Comparison of ENCODE assay signal across 9 mouse cellular contexts in genomic region chrX:102059437-102059836, GRCm38 (mm10). TPM values are rescaled to one million over a fixed set of nuclear protein-coding genes. Genes with fewer than 3 reads are reported as not detected.
A peak's percentile ranks its signal among the peaks of the same experiment; 100 is the strongest.
DNase-seq lines count a peak whose midpoint lies in the region; ATAC-seq and TF ChIP-seq lines count a peak whose summit lies in the region.
"Had no signal": no experiment of that assay in that cellular context is flagged by ENCODE, and none has a peak within 500 bp of the region (broad histone marks: within the 10 kb centered on the region; RNA-seq: fewer than 3 reads in every experiment).

No protein-coding gene starts in this region.

- ATAC-seq in embryonic facial prominence, embryonic 11.5 days (replicated peaks; ENCODE audit: insufficient number of reproducible peaks, low FRiP score, low TSS enrichment, low read depth) = no peak
- ATAC-seq in liver, embryonic 14.5 days (ENCODE audit: insufficient read depth) = peak; percentile 89

- H3K27ac ChIP-seq in embryonic facial prominence, embryonic 11.5 days (replicated peaks; ENCODE audit: low read depth, low read length) = no peak overlapping the region
- H3K27ac ChIP-seq in embryonic facial prominence, embryonic 10.5 days (replicated peaks) = no peak overlapping the region
- H3K27ac ChIP-seq in thymus, adult 2 months (ENCODE audit: control insufficient read depth, insufficient read depth, low read length) = no peak overlapping the region
- H3K27ac ChIP-seq in liver, embryonic 14.5 days = no peak overlapping the region
- H3K27ac ChIP-seq: heart, embryonic 13.5 days had no signal

- H3K4me2 ChIP-seq in embryonic facial prominence, embryonic 11.5 days (ENCODE audit: low read depth, low read length) = no peak overlapping the region
- no peak overlapping the region for H3K4me2 ChIP-seq in liver, embryonic 14.5 days (ENCODE audit: low read depth)
- H3K4me2 ChIP-seq: heart, embryonic 13.5 days had no signal

- TF ChIP-seq CTCF in thymus, adult 2 months (IDR thresholded peaks at IDR 0.05; ENCODE audit: borderline replicate concordance, control insufficient read depth, extremely low read depth, insufficient read depth, low read length, poor library complexity) = no peak
- TF ChIP-seq CTCF in liver, embryonic 14.5 days (IDR thresholded peaks at IDR 0.05; ENCODE audit: low read depth) = peak; percentile 76

- no peak overlapping the region for H3K4me3 ChIP-seq in embryonic facial prominence, embryonic 11.5 days (ENCODE audit: low read depth, low read length)
- H3K4me3 ChIP-seq in embryonic facial prominence, embryonic 10.5 days = no peak overlapping the region
- H3K4me3 ChIP-seq in thymus, adult 2 months (ENCODE audit: control insufficient read depth, insufficient read depth, low read length) = no peak overlapping the region
- H3K4me3 ChIP-seq in liver, embryonic 14.5 days (ENCODE audit: insufficient read depth in 1 of 2, low read depth in 2 of 2, low read length in 2 of 2) = no peak overlapping the region
- H3K4me3 ChIP-seq: heart, embryonic 13.5 days had no signal

- DNase-seq in embryonic facial prominence, embryonic 11.5 days (ENCODE audit: low spot score) = peak; percentile 42
- no peak for DNase-seq in embryonic facial prominence, embryonic 10.5 days (ENCODE audit: low spot score)
- DNase-seq in thymus, adult 2 months = peak; percentile 30
- no peak for DNase-seq in thymus, adult 18-20 months
- DNase-seq in liver, embryonic 14.5 days (ENCODE audit: low read depth in 3 of 3, low spot score in 3 of 3) = peak; percentile 31 to 47 (median 33)
- DNase-seq in thymus, postnatal 4 days = peak; percentile 60
- no peak for DNase-seq in left cerebral cortex, adult 18-20 months (ENCODE audit: low spot score in 2 of 2)
- no peak for DNase-seq in right cerebral cortex, postnatal 14 days

- no peaks in the 10 kb centered on the region for H3K36me3 ChIP-seq in embryonic facial prominence, embryonic 11.5 days (replicated peaks; ENCODE audit: control insufficient read depth, insufficient read depth, low read depth, low read length)
- H3K36me3 ChIP-seq in embryonic facial prominence, embryonic 10.5 days (replicated peaks) = no peaks in the 10 kb centered on the region
- no peaks in the 10 kb centered on the region for H3K36me3 ChIP-seq in thymus, adult 2 months (ENCODE audit: control insufficient read depth, insufficient read depth, low read length)
- H3K36me3 ChIP-seq in liver, embryonic 14.5 days (replicated peaks; ENCODE audit: control insufficient read depth, insufficient read depth, low read depth) = no peaks in the 10 kb centered on the region
- H3K36me3 ChIP-seq: heart, embryonic 13.5 days had no signal

- 71% methylated on average over 9 of the region's 9 CpGs for WGBS in embryonic facial prominence, embryonic 11.5 days
- WGBS in embryonic facial prominence, embryonic 10.5 days = 66% methylated on average over 9 of the region's 9 CpGs
- WGBS in thymus, adult 2 months = 62% methylated on average over 9 of the region's 9 CpGs
- 42% methylated on average over 9 of the region's 9 CpGs for WGBS in liver, embryonic 14.5 days (ENCODE audit: insufficient replicate concordance)

- H3K27me3 ChIP-seq in embryonic facial prominence, embryonic 11.5 days (ENCODE audit: control insufficient read depth, insufficient read depth, low read length) = no peaks in the 10 kb centered on the region
- H3K27me3 ChIP-seq in embryonic facial prominence, embryonic 10.5 days (replicated peaks; ENCODE audit: low read depth, poor library complexity, severe bottlenecking) = peaks cover 59% of the 10 kb centered on the region
- H3K27me3 ChIP-seq in thymus, adult 2 months (ENCODE audit: control insufficient read depth, insufficient read depth, low read length) = no peaks in the 10 kb centered on the region
- no peaks in the 10 kb centered on the region for H3K27me3 ChIP-seq in liver, embryonic 14.5 days (ENCODE audit: control insufficient read depth, insufficient read depth, low read length)
- H3K27me3 ChIP-seq: heart, embryonic 13.5 days had no signal

- H3K9ac ChIP-seq in embryonic facial prominence, embryonic 11.5 days (replicated peaks; ENCODE audit: low read length) = no peak overlapping the region
- H3K9ac ChIP-seq in liver, embryonic 14.5 days (replicated peaks) = no peak overlapping the region
- H3K9ac ChIP-seq: heart, embryonic 13.5 days had no signal

- TF ChIP-seq POLR2A in thymus, adult 2 months (IDR thresholded peaks at IDR 0.05; ENCODE audit: control insufficient read depth, extremely low read depth, insufficient read depth, low read length, poor library complexity) = no peak

- no peaks in the 10 kb centered on the region for H3K4me1 ChIP-seq in embryonic facial prominence, embryonic 11.5 days (ENCODE audit: control insufficient read depth, insufficient read depth, low read length)
- H3K4me1 ChIP-seq in embryonic facial prominence, embryonic 10.5 days = peaks cover 20% of the 10 kb centered on the region
- no peaks in the 10 kb centered on the region; the same call in 1 of the 2 replicates for H3K4me1 ChIP-seq in thymus, adult 2 months (replicated peaks; ENCODE audit: control insufficient read depth, insufficient read depth, low read length)
- peaks cover 0 to 6% of the 10 kb centered on the region in 2 experiments; a peak in 2 of 4 replicates for H3K4me1 ChIP-seq in liver, embryonic 14.5 days (replicated peaks; ENCODE audit: control insufficient read depth in 2 of 2, insufficient read depth in 2 of 2, low read length in 1 of 2)

- TF ChIP-seq EP300 in liver, embryonic 14.5 days (IDR thresholded peaks at IDR 0.05; ENCODE audit: low read depth) = peak; percentile 43

- H3K9me3 ChIP-seq in embryonic facial prominence, embryonic 11.5 days (replicated peaks; ENCODE audit: control insufficient read depth, low read length) = no peaks in the 10 kb centered on the region
- no peaks in the 10 kb centered on the region for H3K9me3 ChIP-seq in embryonic facial prominence, embryonic 10.5 days
- no peaks in the 10 kb centered on the region for H3K9me3 ChIP-seq in liver, embryonic 14.5 days (ENCODE audit: control insufficient read depth, low read length)
- H3K9me3 ChIP-seq: heart, embryonic 13.5 days had no signal

RNA-seq across cellular contexts. Expression of gene Rtl5, which starts 11.7 kb away (rescaled TPM):
- polyA plus RNA-seq in embryonic facial prominence, embryonic 11.5 days (2014; fragmentation: Nextera tagmentation; extraction: Ambion mirVana) = 2.2 TPM in 2 replicates
- polyA plus RNA-seq in embryonic facial prominence, embryonic 10.5 days (2016; fragmentation: Nextera tagmentation; extraction: Ambion mirVana) = 1.9 and 3.1 TPM in 2 replicates
- 2.7 and 4.0 TPM in 2 replicates for polyA plus RNA-seq in thymus, adult 2 months (2012; rRNA removed)
- polyA plus RNA-seq in liver, embryonic 14.5 days (2012; rRNA removed) = 1.1 and 1.3 TPM in 2 replicates
- 0.04 and 0.15 TPM in 2 replicates for polyA plus RNA-seq in liver, embryonic 14.5 days (2014; fragmentation: Nextera tagmentation; extraction: Ambion mirVana)
- total RNA-seq in left cerebral cortex, adult 18-20 months (2021) = 10 to 100 TPM; 22.6 to 23.1 TPM

RNA-seq across cellular contexts. Expression of gene Pin4, which starts 59.8 kb away (rescaled TPM):
- polyA plus RNA-seq in embryonic facial prominence, embryonic 11.5 days (2014; fragmentation: Nextera tagmentation; extraction: Ambion mirVana) = 67.3 and 70.8 TPM in 2 replicates
- 86.5 and 92.1 TPM in 2 replicates for polyA plus RNA-seq in embryonic facial prominence, embryonic 10.5 days (2016; fragmentation: Nextera tagmentation; extraction: Ambion mirVana)
- polyA plus RNA-seq in thymus, adult 2 months (2012; rRNA removed) = 1.6 and 2.1 TPM in 2 replicates
- polyA plus RNA-seq in liver, embryonic 14.5 days (2012; rRNA removed) = 21.4 and 45.2 TPM in 2 replicates
- 59.5 and 69.3 TPM in 2 replicates for polyA plus RNA-seq in liver, embryonic 14.5 days (2014; fragmentation: Nextera tagmentation; extraction: Ambion mirVana)
- total RNA-seq in left cerebral cortex, adult 18-20 months (2021) = 10 to 100 TPM; 20.3 to 33.4 TPM

Comparison
In these comparisons a context has a peak if more than half of its experiments do, and no peak if none do; other contexts are left out.
1. DNase-seq: peak in embryonic facial prominence, embryonic 11.5 days (single experiment), thymus, adult 2 months (single experiment), liver, embryonic 14.5 days (3 of 3) and thymus, postnatal 4 days (single experiment); none in embryonic facial prominence, embryonic 10.5 days (single experiment), thymus, adult 18-20 months (0 of 2), left cerebral cortex, adult 18-20 months (0 of 2) and right cerebral cortex, postnatal 14 days (single experiment).